Mouse (Mus musculus) embryonic facial prominence, embryonic 13.5 days (tissue): Measurements from ENCODE around the gene Aldh5a1. TPM values are rescaled to one million over a fixed set of nuclear protein-coding genes. Genes with fewer than 3 reads are reported as not detected.
"Not testable (repeated sequence)": the region's sequence is repeated elsewhere in the genome, so short reads cannot be mapped to it uniquely, and the experiment has no call there.

ENCODE experiments used
- ATAC-seq: fragments of 200-750 bp; cut with Nextera tagmentation; 2 replicates; pipeline ENCODE4 v1.8.0; 2017; ENCODE audit warnings: low read depth; ENCODE audit not compliant: insufficient number of reproducible peaks, insufficient read depth, low FRiP score, low TSS enrichment
- H3K27ac ChIP-seq: fragments of 300-500 bp; sonication (generic); 2 replicates; pipeline ENCODE4 v1.5.1; 2015; ENCODE audit warnings: moderate library complexity, mild to moderate bottlenecking, inconsistent platforms
- H3K27me3 ChIP-seq: fragments of 300-500 bp; sonication (generic); 2 replicates; pipeline ENCODE4 v1.6.1; 2015; ENCODE audit warnings: mild to moderate bottlenecking, inconsistent platforms
- H3K36me3 ChIP-seq: fragments of 300-500 bp; sonication (generic); 2 replicates; pipeline ENCODE4 v1.6.1; 2015; ENCODE audit warnings: mild to moderate bottlenecking, inconsistent platforms
- H3K4me1 ChIP-seq: fragments of 300-500 bp; sonication (generic); 2 replicates; pipeline ENCODE4 v1.6.1; 2015; ENCODE audit warnings: inconsistent platforms
- H3K4me2 ChIP-seq: fragments of 300-500 bp; sonication (generic); 2 replicates; pipeline ENCODE4 v1.6.1; 2015; ENCODE audit warnings: moderate library complexity, mild to moderate bottlenecking, inconsistent platforms
- H3K4me3 ChIP-seq: fragments of 300-500 bp; sonication (generic); 2 replicates; pipeline ENCODE4 v1.5.1; 2015; ENCODE audit warnings: mild to moderate bottlenecking, inconsistent platforms
- H3K9ac ChIP-seq: fragments of 300-500 bp; sonication (generic); 2 replicates; pipeline ENCODE4 v1.6.1; 2015; ENCODE audit warnings: mild to moderate bottlenecking, inconsistent platforms
- H3K9me3 ChIP-seq: fragments of 300-500 bp; sonication (generic); 2 replicates; pipeline ENCODE4 v1.6.1; 2016; ENCODE audit warnings: inconsistent platforms
- WGBS: fragments of 180-500 bp; shearing (Covaris S2); methylation state at CpG from one replicate; pipeline ENCODE4 v1.1.7; 2015; ENCODE audit warnings: mixed read lengths; 5-methylcytosine and 5-hydroxymethylcytosine counted together
- polyA plus RNA-seq: library from polyadenylated mRNA; unstranded; fragments of >200 nt; fragmentation: Nextera tagmentation; extraction: Ambion mirVana; gene quantifications from 2 replicates; pipeline ENCODE4 v1.2.1, GENCODE M21; 2015

The Aldh5a1 gene
- 6.7 and 6.9 TPM in 2 replicates for polyA plus RNA-seq

GRCm38 (mm10) chr13:24937108-24937838 is at the start of gene Aldh5a1:
Aldh5a1 (minus strand) TSS chr13:24937661.
- peak within 1 kb of the TSS; percentile 76 for H3K27ac ChIP-seq
- H3K4me1 ChIP-seq: peaks cover 18% of the 10 kb centered on the region
- no peaks in the 10 kb centered on the region for H3K9me3 ChIP-seq
- H3K9ac ChIP-seq: peak within 1 kb of the TSS; percentile 96
- peak within 1 kb of the TSS; percentile 76 for H3K4me2 ChIP-seq
- ATAC-seq: peak; percentile 68; the same call in 1 of the 2 replicates
- no peaks in the 10 kb centered on the region for H3K36me3 ChIP-seq
- H3K4me3 ChIP-seq: peak within 1 kb of the TSS; percentile 90
- no peaks in the 10 kb centered on the region for H3K27me3 ChIP-seq
- WGBS: 1% methylated on average over 75 of the region's 75 CpGs

DNA sequence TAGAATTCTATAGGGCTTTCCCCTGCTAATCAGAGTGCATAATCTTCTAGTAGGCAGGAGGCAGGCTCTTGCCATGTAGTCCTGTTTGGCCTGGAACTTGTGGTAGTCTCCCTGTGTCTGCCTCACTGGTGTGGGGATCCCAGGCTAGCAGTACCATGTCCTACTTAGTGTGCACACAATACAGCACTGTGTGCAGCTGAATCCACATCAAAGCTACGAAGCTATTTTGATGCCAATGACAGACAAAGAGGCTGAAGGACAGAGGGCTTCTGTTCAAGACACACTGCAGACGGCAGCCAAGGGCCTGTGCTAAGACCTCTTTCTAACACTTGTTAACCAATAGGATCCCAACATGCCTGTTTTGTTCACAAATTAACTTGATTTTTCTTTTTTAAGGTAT is 48.0 kb upstream of the Aldh5a1 start:
- H3K4me1 ChIP-seq: no peaks in the 10 kb centered on the region
- H3K4me2 ChIP-seq: no peak overlapping the region
- no peak for ATAC-seq
- WGBS: 55% methylated on average over 2 of the region's 2 CpGs
- H3K9me3 ChIP-seq: no peaks in the 10 kb centered on the region
- peaks cover 15% of the 10 kb centered on the region for H3K36me3 ChIP-seq
- H3K27ac ChIP-seq: no peak overlapping the region
- no peaks in the 10 kb centered on the region for H3K27me3 ChIP-seq
- no peak overlapping the region for H3K9ac ChIP-seq
- no peak overlapping the region for H3K4me3 ChIP-seq

DNA sequence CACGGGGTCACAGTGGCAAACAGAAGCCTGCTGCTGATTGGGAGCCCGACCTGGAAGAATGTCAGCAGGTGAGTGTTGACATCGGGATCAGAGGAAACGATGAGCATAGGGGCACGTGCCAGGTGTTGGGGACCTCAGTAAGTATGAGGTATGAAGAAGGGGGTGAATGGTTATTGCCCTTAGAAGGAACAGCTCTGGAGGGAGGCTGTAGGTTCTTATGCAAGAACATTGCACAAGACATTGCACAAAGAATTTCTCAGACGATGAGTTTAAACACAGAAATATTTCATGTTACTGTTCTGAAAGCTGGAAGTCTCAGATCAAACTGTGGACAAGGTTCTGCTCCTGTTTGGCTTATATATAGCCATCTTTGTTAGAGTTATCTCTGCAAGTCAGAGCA is 43.6 kb upstream of the Aldh5a1 start:
- Histone ChIP-seq H3K4me3 (no peak overlapping the region), H3K27ac (no peak overlapping the region), H3K36me3 (no peaks in the 10 kb centered on the region), H3K4me1 (no peaks in the 10 kb centered on the region), H3K4me2 (no peak overlapping the region), H3K27me3 (no peaks in the 10 kb centered on the region), H3K9ac (no peak overlapping the region), H3K9me3 (no peaks in the 10 kb centered on the region)
- ATAC-seq: no peak
- WGBS: 86% methylated on average over 6 of the region's 6 CpGs

- Histone ChIP-seq H3K4me1 (no peaks in the 10 kb centered on the region), H3K4me2 (no peak overlapping the region), H3K9ac (no peak overlapping the region), H3K27ac (no peak overlapping the region), H3K27me3 (no peaks in the 10 kb centered on the region), H3K9me3 (no peaks in the 10 kb centered on the region), H3K4me3 (no peak overlapping the region), H3K36me3 (no peaks in the 10 kb centered on the region)
- 87% methylated on average over 5 of the region's 5 CpGs for WGBS
- ATAC-seq: no peak
Observed at GRCm38 (mm10) chr13:24977820-24978342, 40.4 kb upstream of the Aldh5a1 start.

GRCm38 (mm10) chr13:24976384-24976783 is 38.9 kb upstream of the Aldh5a1 start:
- Histone ChIP-seq H3K9ac (no peak overlapping the region), H3K4me3 (no peak overlapping the region), H3K4me1 (no peaks in the 10 kb centered on the region), H3K36me3 (no peaks in the 10 kb centered on the region), H3K9me3 (no peaks in the 10 kb centered on the region), H3K27ac (no peak overlapping the region), H3K27me3 (no peaks in the 10 kb centered on the region), H3K4me2 (no peak overlapping the region)
- 0 out of 2 replicates have a peak, but pooled peaks have one; percentile 23 for ATAC-seq
- 47% methylated on average over 4 of the region's 4 CpGs for WGBS

DNA sequence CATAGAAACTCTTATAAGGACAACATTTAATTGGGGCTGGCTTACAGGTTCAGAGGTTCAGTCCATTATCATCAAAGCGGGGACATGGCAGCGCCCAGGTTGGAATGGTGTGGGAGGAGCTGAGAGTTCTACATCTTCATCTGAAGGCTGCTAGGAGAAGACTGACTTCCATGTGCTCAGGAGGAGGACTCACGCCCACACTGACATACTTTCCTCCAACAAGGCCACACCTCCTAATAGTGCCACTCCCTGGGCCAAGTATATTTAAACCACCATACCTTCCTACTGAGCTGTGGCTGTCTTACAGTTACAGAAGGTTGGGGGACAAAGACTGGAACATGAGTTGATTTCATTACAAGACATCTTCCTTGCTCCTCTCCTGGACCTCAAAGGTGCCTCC is 34.3 kb upstream of the Aldh5a1 start:
- H3K27ac ChIP-seq, ATAC-seq, H3K27me3 ChIP-seq, H3K4me2 ChIP-seq, H3K9ac ChIP-seq, H3K9me3 ChIP-seq, H3K36me3 ChIP-seq, H3K4me1 ChIP-seq, H3K4me3 ChIP-seq: not testable (repeated sequence)
- 83% methylated on average over 3 of the region's 3 CpGs for WGBS

DNA sequence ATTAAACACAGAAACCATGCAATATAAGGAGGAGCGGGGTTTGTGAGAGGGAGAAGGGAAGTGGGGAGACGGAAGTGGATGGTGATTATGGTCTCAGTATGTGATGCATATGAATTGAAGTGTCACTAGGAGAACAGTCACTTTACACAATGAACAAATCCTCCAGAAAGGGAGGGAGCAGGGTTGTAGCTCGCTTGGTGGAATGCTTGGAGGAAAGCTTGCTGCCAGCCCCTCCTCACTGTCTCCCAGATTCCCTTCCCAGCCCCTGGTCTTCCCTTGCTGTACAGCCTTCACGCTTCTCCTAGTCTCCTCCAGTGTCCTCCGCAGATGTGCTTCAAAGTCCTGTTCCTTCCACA is 28.4 kb upstream of the Aldh5a1 start:
- peak overlapping the region; percentile 64 for H3K4me2 ChIP-seq
- 23% methylated on average over 5 of the region's 5 CpGs for WGBS

GRCm38 (mm10) chr13:24965130-24965845 is 27.8 kb upstream of the Aldh5a1 start:
- H3K36me3 ChIP-seq: no peaks in the 10 kb centered on the region
- peak overlapping the region; percentile 64 for H3K4me2 ChIP-seq
- H3K4me1 ChIP-seq: peaks cover 11% of the 10 kb centered on the region
- H3K4me3 ChIP-seq: peak overlapping the region; percentile 40
- H3K9me3 ChIP-seq: no peaks in the 10 kb centered on the region
- H3K27ac ChIP-seq: no peak overlapping the region
- ATAC-seq: no peak
- H3K9ac ChIP-seq: peak overlapping the region; percentile 57
- no peaks in the 10 kb centered on the region for H3K27me3 ChIP-seq
- WGBS: 14% methylated on average over 15 of the region's 15 CpGs

More for the DNA sequence above, 28.4 kb upstream of the Aldh5a1 start:
- Histone ChIP-seq H3K36me3 (no peaks in the 10 kb centered on the region), H3K4me3 (peak overlapping the region; percentile 40), H3K4me1 (peaks cover 11% of the 10 kb centered on the region), H3K27ac (no peak overlapping the region), H3K9ac (peak overlapping the region; percentile 57), H3K9me3 (no peaks in the 10 kb centered on the region), H3K27me3 (no peaks in the 10 kb centered on the region)
- no peak for ATAC-seq

GRCm38 (mm10) chr13:24962119-24962518 is 24.7 kb upstream of the Aldh5a1 start:
- Histone ChIP-seq H3K9ac (no peak overlapping the region), H3K4me1 (peaks cover 11% of the 10 kb centered on the region), H3K9me3 (no peaks in the 10 kb centered on the region), H3K4me3 (no peak overlapping the region), H3K36me3 (no peaks in the 10 kb centered on the region), H3K27ac (no peak overlapping the region), H3K27me3 (no peaks in the 10 kb centered on the region), H3K4me2 (no peak overlapping the region)
- ATAC-seq: no peak
- WGBS: 83% methylated on average over 8 of the region's 8 CpGs

- no peaks in the 10 kb centered on the region for H3K9me3 ChIP-seq
- ATAC-seq: no peak
- H3K4me1 ChIP-seq: peaks cover under 1% of the 10 kb centered on the region; the same call in 1 of the 2 replicates
- H3K4me3 ChIP-seq: no peak overlapping the region
- H3K4me2 ChIP-seq: no peak overlapping the region
- no peak overlapping the region for H3K27ac ChIP-seq
- no peak overlapping the region for H3K9ac ChIP-seq
- WGBS: 72% methylated on average over 3 of the region's 3 CpGs
- H3K27me3 ChIP-seq: peaks cover 5% of the 10 kb centered on the region; the same call in 1 of the 2 replicates
- no peaks in the 10 kb centered on the region for H3K36me3 ChIP-seq
Observed at GRCm38 (mm10) chr13:24960084-24960483, 22.6 kb upstream of the Aldh5a1 start.

DNA sequence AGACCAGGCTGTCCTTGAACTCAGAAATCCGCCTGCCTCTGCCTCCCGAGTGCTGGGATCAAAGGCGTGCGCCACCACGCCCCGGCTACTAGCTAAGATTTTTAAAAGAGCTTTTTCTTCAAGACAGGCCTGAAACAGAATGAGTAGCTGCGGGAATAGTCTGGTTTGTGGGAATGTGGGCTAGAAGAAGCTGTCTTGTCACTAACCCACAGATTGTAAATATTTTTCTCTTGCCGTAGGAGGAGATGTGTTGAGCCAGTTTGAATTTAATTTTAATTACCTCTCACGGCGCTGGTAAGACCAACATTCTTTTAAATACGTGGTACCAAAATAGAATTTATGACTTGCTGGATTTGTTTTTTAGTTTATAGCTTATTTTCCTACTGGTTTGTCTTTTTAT is 21.2 kb upstream of the Aldh5a1 start:
- Histone ChIP-seq H3K27ac (no peak overlapping the region), H3K36me3 (no peaks in the 10 kb centered on the region), H3K27me3 (peaks cover 9% of the 10 kb centered on the region; the same call in 1 of the 2 replicates), H3K4me3 (no peak overlapping the region), H3K9me3 (no peaks in the 10 kb centered on the region), H3K4me2 (no peak overlapping the region), H3K4me1 (no peaks in the 10 kb centered on the region), H3K9ac (no peak overlapping the region)
- ATAC-seq: no peak
- 85% methylated on average over 11 of the region's 11 CpGs for whole genome bisulfite sequencing
